ENCODE assay signal across 21 mouse cellular contexts in genomic region chr12:33030589-33030988, GRCm38 (mm10).
DNase-seq lines count a peak whose midpoint lies in the region; ATAC-seq and TF ChIP-seq lines count a peak whose summit lies in the region.
"Had no signal": no experiment of that assay in that cellular context is flagged by ENCODE, and none has a peak within 500 bp of the region (broad histone marks: within the 10 kb centered on the region; RNA-seq: fewer than 3 reads in every experiment).

No protein-coding gene starts in this region.

- no peak for TF ChIP-seq EP300 in stomach, postnatal 0 days (optimal IDR thresholded peaks at IDR 0.05)

- H3K9ac ChIP-seq in limb, embryonic 15.5 days: no peak overlapping the region
- no peak overlapping the region for H3K9ac ChIP-seq in stomach, postnatal 0 days (ENCODE audit: low read length)
- H3K9ac ChIP-seq: forebrain, postnatal 0 days; hindbrain, embryonic 14.5 days; midbrain, embryonic 12.5 days had no signal

- no peak overlapping the region for H3K4me2 ChIP-seq in limb, embryonic 15.5 days
- no peak overlapping the region for H3K4me2 ChIP-seq in stomach, postnatal 0 days (replicated peaks; ENCODE audit: low read depth)
- H3K4me2 ChIP-seq: hindbrain, embryonic 14.5 days; midbrain, embryonic 12.5 days had no signal

- TF ChIP-seq CTCF in stomach, postnatal 0 days (IDR thresholded peaks at IDR 0.05; ENCODE audit: low read depth): no peak

- peak; percentile 36 for DNase-seq in adrenal gland, adult 2 months
- DNase-seq in adrenal gland, adult 18-20 months (ENCODE audit: low spot score in 2 of 2): no peak
- no peak for DNase-seq in limb, embryonic 10.5 days (ENCODE audit: low spot score)
- no peak for DNase-seq in stomach, postnatal 0 days (ENCODE audit: low spot score)
- no peak for DNase-seq in kidney, adult 9 months
- DNase-seq: cerebellum, adult 11 months; cerebellum, postnatal 10 days; forebrain, postnatal 0 days; gastrocnemius, postnatal 25 days; heart, postnatal 4 days; kidney, adult 18-20 months; left cerebral cortex, postnatal 4 days; thymus, postnatal 36 days had no signal

- peaks cover 41% of the 10 kb centered on the region for H3K4me1 ChIP-seq in limb, embryonic 15.5 days
- peaks cover 41% of the 10 kb centered on the region for H3K4me1 ChIP-seq in limb, embryonic 10.5 days
- peaks cover 26% of the 10 kb centered on the region for H3K4me1 ChIP-seq in brown adipose tissue, adult 24 weeks (ENCODE audit: control insufficient read depth, insufficient read depth, insufficient read length, low read length)
- peaks cover 4% of the 10 kb centered on the region; the same call in 1 of the 2 replicates for H3K4me1 ChIP-seq in stomach, postnatal 0 days (replicated peaks; ENCODE audit: control insufficient read depth, insufficient read depth)

- H3K27ac ChIP-seq in limb, embryonic 15.5 days: peak overlapping the region; percentile 54; the same call in 1 of the 2 replicates
- H3K27ac ChIP-seq in limb, embryonic 10.5 days: no peak overlapping the region
- H3K27ac ChIP-seq in brown adipose tissue, adult 24 weeks (replicated peaks; ENCODE audit: low read depth, low read length): 0 out of 2 replicates have a peak overlapping the region, but pooled peaks have one; percentile 2
- peak overlapping the region; percentile 67 for H3K27ac ChIP-seq in stomach, postnatal 0 days (replicated peaks)
- H3K27ac ChIP-seq: hindbrain, embryonic 14.5 days; kidney, postnatal 0 days; left cerebral cortex, adult 2 months; midbrain, embryonic 12.5 days had no signal

- no peak for ATAC-seq in limb, embryonic 15.5 days (ENCODE audit: insufficient number of reproducible peaks, low FRiP score, low TSS enrichment, low read depth)
- ATAC-seq in stomach, postnatal 0 days (ENCODE audit: low FRiP score, low TSS enrichment): no peak
- ATAC-seq: inflammation-experienced regulatory T-cells, adult 6 months had no signal

- no peaks in the 10 kb centered on the region for H3K36me3 ChIP-seq in limb, embryonic 15.5 days
- H3K36me3 ChIP-seq in limb, embryonic 10.5 days: no peaks in the 10 kb centered on the region
- H3K36me3 ChIP-seq in stomach, postnatal 0 days (ENCODE audit: control insufficient read depth, insufficient read depth, low read length): no peaks in the 10 kb centered on the region
- H3K36me3 ChIP-seq: midbrain, embryonic 12.5 days had no signal

- no peaks in the 10 kb centered on the region for H3K9me3 ChIP-seq in limb, embryonic 15.5 days
- H3K9me3 ChIP-seq in limb, embryonic 10.5 days (replicated peaks): no peaks in the 10 kb centered on the region
- H3K9me3 ChIP-seq in stomach, postnatal 0 days (ENCODE audit: control insufficient read depth, low read length): no peaks in the 10 kb centered on the region
- H3K9me3 ChIP-seq: midbrain, embryonic 12.5 days had no signal

- 51% methylated on average over 2 of the region's 2 CpGs for WGBS in limb, embryonic 15.5 days
- WGBS in limb, embryonic 10.5 days: 90% methylated on average over 2 of the region's 2 CpGs
- WGBS in stomach, postnatal 0 days: 47% methylated on average over 2 of the region's 2 CpGs

- 0 out of 2 replicates have a peak, but pooled peaks cover 5% of the 10 kb centered on the region for H3K27me3 ChIP-seq in limb, embryonic 15.5 days
- peaks cover 7% of the 10 kb centered on the region; the same call in 1 of the 2 replicates for H3K27me3 ChIP-seq in limb, embryonic 10.5 days (ENCODE audit: low read depth, poor library complexity, severe bottlenecking)
- H3K27me3 ChIP-seq in stomach, postnatal 0 days (ENCODE audit: control insufficient read depth, insufficient read depth, low read length): no peaks in the 10 kb centered on the region

- no peak overlapping the region for H3K4me3 ChIP-seq in limb, embryonic 15.5 days
- H3K4me3 ChIP-seq in limb, embryonic 10.5 days: no peak overlapping the region
- H3K4me3 ChIP-seq in brown adipose tissue, adult 24 weeks (ENCODE audit: insufficient read depth, low read depth, low read length): no peak overlapping the region
- H3K4me3 ChIP-seq in stomach, postnatal 0 days (ENCODE audit: low read depth, low read length): no peak overlapping the region
- H3K4me3 ChIP-seq: erythroblast, embryonic 14.5 days; left cerebral cortex, adult 2 months; midbrain, embryonic 12.5 days had no signal
